Mouse (Mus musculus) effector memory CD4-positive, alpha-beta T cell, adult 7 months (primary cell): ENCODE results near the gene Olfr728. TPM values are rescaled to one million over a fixed set of nuclear protein-coding genes. Genes with fewer than 3 reads are reported as not detected.

ENCODE experiments used
- polyA plus RNA-seq: library from polyadenylated mRNA; unstranded; fragments of 100-300 nt; shearing (Covaris generic); gene quantifications from one replicate; pipeline ENCODE4 v1.2.1, GENCODE M21; 2017

Olfr728 gene
- 0.52 TPM for polyA plus RNA-seq

DNA sequence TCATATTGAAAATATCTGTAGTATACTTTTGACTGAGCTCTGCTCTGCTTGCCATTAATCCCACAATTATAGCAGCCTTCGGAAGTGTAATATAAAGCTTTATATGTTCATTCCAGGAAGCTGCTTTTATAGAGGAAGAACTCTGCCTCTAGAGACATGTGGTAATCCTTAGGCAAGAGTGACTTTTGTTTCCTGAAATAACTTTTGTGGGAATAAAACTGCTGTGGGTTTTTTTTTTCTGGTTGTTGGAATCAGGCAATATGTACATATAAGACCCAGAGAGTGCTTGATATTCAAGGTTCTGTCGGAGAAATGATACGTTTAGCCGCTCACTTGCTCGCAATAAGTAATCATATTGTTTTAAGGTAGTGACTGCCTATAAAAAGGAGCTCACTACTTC lies at the start of gene Olfr728:
Gene Olfr728, minus strand, starts transcription at position 101 of the 400 bp plus-strand sequence.

DNA sequence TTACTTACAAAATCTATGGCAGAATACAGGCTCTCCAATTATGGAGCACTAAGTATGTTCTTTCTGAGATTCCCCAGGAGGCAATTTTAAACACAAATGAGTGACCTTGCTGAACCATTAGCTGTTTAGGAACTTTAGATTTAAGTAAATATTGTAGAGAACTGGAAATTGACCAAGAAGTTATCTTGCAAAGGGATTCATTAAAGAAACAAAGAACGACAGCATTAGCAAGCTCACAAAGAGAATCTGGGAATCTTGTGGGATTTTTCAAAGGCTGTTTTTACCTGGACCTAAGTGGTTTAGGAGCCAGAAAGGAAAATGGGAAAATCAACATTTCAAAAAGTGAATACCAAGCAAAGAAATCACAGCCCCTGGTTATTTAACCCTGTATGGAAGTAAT lies 45.6 kb upstream of the Olfr728 start, which contains the start of gene Olfr730:
Gene Olfr730, minus strand, starts transcription at position 101 of the 400 bp plus-strand sequence.

DNA sequence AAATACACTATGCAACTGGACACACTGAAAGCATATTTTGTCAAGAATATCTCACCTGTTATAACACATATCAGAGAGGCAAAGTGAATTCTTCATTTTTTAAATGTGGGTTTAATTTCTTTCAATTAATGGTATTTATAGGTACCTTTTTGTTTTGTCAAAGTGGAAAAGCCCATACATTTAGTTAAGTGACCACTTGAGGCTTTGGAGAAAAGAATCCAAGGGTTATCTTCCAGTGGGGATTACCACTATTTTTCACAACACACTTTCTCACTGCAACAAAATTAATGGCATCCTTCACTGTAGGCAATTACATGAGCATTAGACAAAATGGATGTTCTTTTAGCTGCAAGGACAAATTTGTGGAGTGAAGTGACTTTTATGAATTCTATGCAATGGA lies 10.3 kb upstream of the Olfr728 start, which contains the start of gene Olfr729:
Gene Olfr729, minus strand, starts transcription at position 101 of the 400 bp plus-strand sequence.

GRCm38 (mm10) chr14:50122886-50123285 lies 19.6 kb downstream of the Olfr728 start, which contains the start of gene Olfr727:
Gene Olfr727, plus strand, starts transcription at chr14:50123186.

DNA sequence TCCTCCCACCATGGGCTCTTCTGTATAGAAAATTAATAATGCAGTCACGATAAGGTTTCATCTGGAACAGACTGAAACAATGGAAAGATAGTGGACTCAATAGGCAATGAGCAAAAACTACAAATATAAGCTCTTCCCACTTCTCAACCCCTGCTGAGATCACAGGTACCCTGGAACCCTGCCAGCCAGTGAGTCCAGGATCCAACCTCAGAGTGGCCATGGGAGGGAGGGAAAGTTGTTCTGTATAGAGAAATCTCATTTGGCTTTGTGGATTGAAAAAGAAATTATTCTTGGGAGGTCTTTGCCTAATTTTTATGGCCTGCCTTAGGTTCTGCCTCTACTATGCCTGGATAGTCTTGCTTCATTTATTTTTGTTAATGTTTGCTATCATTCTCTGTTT lies 51.6 kb downstream of the Olfr728 start, which contains the start of gene Olfr726:
Gene Olfr726, minus strand, starts transcription at position 101 of the 400 bp plus-strand sequence.

Other genes starting within 250 kb of the Olfr728 start
- not detected for gene Olfr722, start 240.7 kb downstream of the Olfr728 start, polyA plus RNA-seq
- not detected for gene Olfr723, start 210.9 kb downstream of the Olfr728 start, polyA plus RNA-seq
- not detected for gene Olfr724, start 179.4 kb downstream of the Olfr728 start, polyA plus RNA-seq
- not detected for gene Olfr725, start 102.3 kb downstream of the Olfr728 start, polyA plus RNA-seq
- gene Olfr726, start 51.7 kb downstream of the Olfr728 start, polyA plus RNA-seq: not detected
- 0.63 TPM for gene Olfr727, start 19.5 kb downstream of the Olfr728 start, polyA plus RNA-seq
- not detected for gene Olfr729, start 10.2 kb upstream of the Olfr728 start, polyA plus RNA-seq
- not detected for gene Olfr730, start 45.5 kb upstream of the Olfr728 start, polyA plus RNA-seq
- gene Olfr731, start 99.2 kb upstream of the Olfr728 start, polyA plus RNA-seq: not detected
- not detected for gene Olfr732, start 141.5 kb upstream of the Olfr728 start, polyA plus RNA-seq
- gene Olfr733, start 158.8 kb upstream of the Olfr728 start, polyA plus RNA-seq: 0.15 TPM
- gene Olfr734, start 184.1 kb upstream of the Olfr728 start, polyA plus RNA-seq: not detected
- gene Olfr735, start 206.2 kb upstream of the Olfr728 start, polyA plus RNA-seq: not detected
- gene Tlr11, start 215.2 kb upstream of the Olfr728 start, polyA plus RNA-seq: not detected
- not detected for gene Olfr736, start 238.5 kb upstream of the Olfr728 start, polyA plus RNA-seq